Mouse (Mus musculus): Measurements from ENCODE around the gene Acap2. TPM values are rescaled to one million over a fixed set of nuclear protein-coding genes. Genes with fewer than 3 reads are reported as not detected.
A peak's percentile ranks its signal among the peaks of the same experiment; 100 is the strongest.

Acap2 gene
- polyA plus RNA-seq, 1 experiment from 2014 or later = 39.6 TPM

DNA sequence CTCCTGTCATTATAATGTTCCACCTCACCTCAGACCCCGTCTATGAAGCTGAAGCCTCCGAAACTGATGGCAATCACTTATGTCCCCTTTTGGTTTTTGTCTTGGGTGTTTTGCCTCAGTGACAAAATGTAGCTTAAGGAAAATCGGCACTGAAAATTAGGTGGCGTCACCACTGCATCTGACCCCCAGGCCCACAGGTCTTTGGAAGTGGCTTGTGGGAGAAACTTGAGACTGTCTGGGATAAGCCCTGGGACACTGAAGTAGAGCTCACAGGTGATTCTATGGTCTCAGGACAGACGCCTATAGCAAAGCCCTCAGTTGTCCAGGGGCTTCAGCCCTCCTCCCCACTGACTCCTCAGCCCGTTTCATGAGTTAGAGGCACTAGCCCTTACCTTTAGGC, 129.3 kb downstream of the Acap2 start:
- 97% methylated on average over 6 of the region's 6 CpGs for WGBS (ENCODE audit: missing documents)
- Histone ChIP-seq H3K79me2 (ENCODE audit: inconsistent target) (no peaks in the 10 kb centered on the region; the same call in 1 of the 2 replicates), H3K36me3 (ENCODE audit: inconsistent target) (no peaks in the 10 kb centered on the region), H3K27ac (no peak overlapping the region), H3K4me3 (ENCODE audit: inconsistent target) (no peak overlapping the region)

DNA sequence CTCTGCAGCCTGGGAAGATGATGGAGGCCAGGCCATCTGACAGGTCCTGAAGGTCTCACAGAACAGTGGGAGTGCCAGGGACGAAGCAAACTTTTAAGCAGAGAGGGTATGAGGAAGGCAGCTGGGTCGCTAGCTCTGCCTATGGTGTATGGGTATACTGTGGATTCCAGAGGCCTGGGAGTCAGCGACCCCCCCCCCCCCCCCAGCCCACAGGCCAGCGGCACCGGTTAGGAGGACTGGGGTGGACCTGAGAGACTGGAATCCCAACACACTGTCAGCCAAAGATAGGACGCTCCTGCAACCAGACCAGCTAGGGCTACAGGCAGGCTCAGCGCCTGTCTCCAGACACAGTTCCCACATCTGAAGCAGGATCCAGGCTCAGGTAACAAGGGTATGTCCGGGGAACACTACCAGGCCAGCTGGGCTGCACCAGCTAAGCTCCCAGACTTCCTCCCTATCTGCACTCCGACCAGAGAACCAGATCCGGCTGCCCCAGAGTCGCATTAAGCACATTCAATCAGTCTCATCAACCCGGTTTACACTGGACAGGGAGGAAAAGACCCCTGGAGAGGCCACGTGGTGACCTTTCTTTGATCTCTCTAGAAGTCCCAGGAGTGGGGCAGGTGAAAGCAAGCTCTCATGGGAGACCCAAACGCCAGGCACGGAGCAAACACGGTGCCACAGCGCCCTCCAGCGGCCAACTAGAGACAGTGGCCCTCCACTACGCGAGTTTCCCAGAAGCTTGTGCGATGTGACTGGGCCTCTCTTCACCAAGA, 130.5 kb downstream of the Acap2 start:
- no peak overlapping the region for H3K4me3 ChIP-seq (ENCODE audit: inconsistent target)
- H3K79me2 ChIP-seq (ENCODE audit: inconsistent target) = no peaks in the 10 kb centered on the region; the same call in 1 of the 2 replicates
- WGBS (ENCODE audit: missing documents) = 22% methylated on average over 20 of the region's 21 CpGs
- H3K36me3 ChIP-seq (ENCODE audit: inconsistent target) = no peaks in the 10 kb centered on the region
- H3K27ac ChIP-seq = no peak overlapping the region

DNA sequence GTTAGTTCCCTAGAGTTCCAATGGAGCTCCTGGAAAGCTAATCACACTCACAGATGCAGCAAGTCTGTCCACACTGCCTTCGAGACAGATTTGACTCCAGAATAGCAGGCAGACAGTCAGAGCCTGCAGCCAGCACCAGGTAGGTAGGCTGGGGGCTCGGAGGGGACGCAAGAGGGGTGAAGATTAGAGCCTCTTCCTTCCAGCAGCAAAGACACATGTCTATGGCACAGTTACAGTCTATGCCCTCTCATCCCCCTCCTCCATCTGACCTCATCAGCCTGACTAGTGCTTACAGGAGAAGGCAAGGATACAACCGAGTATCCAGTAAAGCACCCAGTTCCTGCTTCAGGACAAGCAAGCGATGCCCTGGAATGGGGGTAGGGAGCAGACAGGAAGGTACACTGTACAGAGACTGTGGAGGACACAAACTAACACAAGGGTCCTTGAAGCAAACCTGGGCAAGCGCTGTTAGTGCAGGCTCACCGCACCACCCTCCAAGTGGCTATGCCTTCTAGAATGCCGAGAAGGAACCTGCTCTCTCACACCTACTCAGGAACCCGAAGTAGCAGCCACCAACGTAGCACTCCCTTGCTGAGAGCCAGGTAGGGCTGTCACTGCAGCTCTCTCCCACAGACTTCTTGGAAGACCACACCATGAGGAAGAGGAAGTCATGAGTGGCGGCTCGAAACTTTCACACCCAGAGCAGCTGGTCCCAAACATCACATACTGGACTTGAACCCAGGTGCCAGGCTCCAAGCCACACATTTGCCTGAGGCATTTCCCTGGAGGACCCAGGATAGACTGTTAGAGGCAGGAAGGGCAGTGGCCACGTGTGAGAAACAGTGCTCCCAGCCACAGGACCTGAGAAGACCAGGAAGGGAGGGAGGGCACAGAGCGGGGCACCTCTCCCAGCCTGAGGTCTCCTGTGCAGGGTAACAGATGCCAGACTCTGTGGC, 131.6 kb downstream of the Acap2 start:
- Histone ChIP-seq H3K27ac (no peak overlapping the region), H3K36me3 (ENCODE audit: inconsistent target) (no peaks in the 10 kb centered on the region), H3K79me2 (ENCODE audit: inconsistent target) (no peaks in the 10 kb centered on the region; the same call in 1 of the 2 replicates), H3K4me3 (ENCODE audit: inconsistent target) (no peak overlapping the region)
- 64% methylated on average over 14 of the region's 14 CpGs for WGBS (ENCODE audit: missing documents)

GRCm38 (mm10) chr16:31068280-31068679, 132.8 kb downstream of the Acap2 start:
- peak overlapping the region; percentile 86 for H3K27ac ChIP-seq
- H3K79me2 ChIP-seq (ENCODE audit: inconsistent target) = no peaks in the 10 kb centered on the region; the same call in 1 of the 2 replicates
- no peaks in the 10 kb centered on the region for H3K36me3 ChIP-seq (ENCODE audit: inconsistent target)
- 79% methylated on average over 6 of the region's 7 CpGs for WGBS (ENCODE audit: missing documents)
- H3K4me3 ChIP-seq (ENCODE audit: inconsistent target) = no peak overlapping the region

DNA sequence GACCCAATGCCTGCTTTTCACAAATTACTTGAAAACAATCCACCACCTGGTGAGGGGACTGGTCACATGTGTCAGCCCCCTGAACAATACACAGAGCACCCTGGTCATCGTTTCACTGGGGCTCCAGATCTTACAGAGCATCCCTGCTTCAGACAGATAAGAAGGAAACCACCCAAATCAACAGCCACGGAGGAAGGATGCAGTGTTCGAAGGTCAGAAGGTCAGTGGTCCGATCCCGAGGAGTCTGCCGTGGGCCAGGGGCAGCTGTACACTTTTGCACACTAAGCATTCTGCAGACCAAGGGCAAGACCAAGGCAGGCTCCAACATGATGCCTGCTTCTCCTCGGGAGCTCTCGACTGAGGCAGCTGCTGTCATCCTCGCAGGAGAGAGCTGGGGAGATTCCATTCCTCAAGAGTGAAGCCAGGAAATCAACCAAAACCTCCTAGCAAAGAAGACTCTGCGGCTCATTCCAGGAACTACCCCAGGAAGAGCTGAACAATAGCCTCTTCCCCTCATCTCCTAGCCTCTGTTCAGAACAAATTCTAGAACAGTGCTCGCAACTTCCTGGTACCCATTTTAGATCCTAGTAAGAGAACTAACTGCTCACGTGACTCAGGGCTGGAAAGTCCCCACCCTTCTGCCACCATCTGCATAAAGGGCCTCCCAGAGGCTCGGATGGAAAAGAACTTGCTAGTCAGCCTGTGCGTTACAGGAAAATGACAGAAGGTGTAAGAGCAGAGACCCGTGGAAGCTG, 134.5 kb downstream of the Acap2 start:
- Histone ChIP-seq H3K79me2 (ENCODE audit: inconsistent target) (no peaks in the 10 kb centered on the region; the same call in 1 of the 2 replicates), H3K27ac (peak overlapping the region; percentile 86), H3K36me3 (ENCODE audit: inconsistent target) (no peaks in the 10 kb centered on the region), H3K4me3 (ENCODE audit: inconsistent target) (no peak overlapping the region)
- 16% methylated on average over 15 of the region's 15 CpGs for WGBS (ENCODE audit: missing documents)

DNA sequence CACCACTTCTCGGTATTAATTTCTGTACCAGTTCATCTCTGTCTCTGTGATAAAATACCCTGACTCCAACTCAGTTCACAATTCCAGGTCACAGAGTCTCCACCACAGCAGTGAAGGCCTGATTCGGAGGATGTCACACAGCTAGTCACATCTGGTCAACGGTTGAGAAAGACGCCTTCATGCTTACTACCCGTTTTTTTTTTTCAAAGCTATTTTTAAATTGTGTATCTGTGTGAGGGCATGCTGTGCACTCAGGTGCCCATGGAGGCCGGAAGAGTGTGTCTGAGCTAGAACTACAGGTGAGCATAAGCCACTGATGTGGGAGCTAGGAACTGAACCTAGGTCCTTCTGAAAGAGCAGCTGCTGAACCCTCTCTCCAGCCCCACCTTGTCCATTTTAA, 136.3 kb downstream of the Acap2 start:
- Histone ChIP-seq H3K36me3 (ENCODE audit: inconsistent target) (no peaks in the 10 kb centered on the region), H3K79me2 (ENCODE audit: inconsistent target) (no peaks in the 10 kb centered on the region; the same call in 1 of the 2 replicates), H3K27ac (no peak overlapping the region), H3K4me3 (ENCODE audit: inconsistent target) (no peak overlapping the region)
- WGBS (ENCODE audit: missing documents) = 60% methylated on average over 6 of the region's 6 CpGs

- WGBS (ENCODE audit: missing documents) = 91% methylated on average over 3 of the region's 3 CpGs
- Histone ChIP-seq H3K27ac (no peak overlapping the region), H3K79me2 (ENCODE audit: inconsistent target) (no peaks in the 10 kb centered on the region; the same call in 1 of the 2 replicates), H3K4me3 (ENCODE audit: inconsistent target) (no peak overlapping the region), H3K36me3 (ENCODE audit: inconsistent target) (no peaks in the 10 kb centered on the region)
Measured at GRCm38 (mm10) chr16:31062918-31063317, 138.1 kb downstream of the Acap2 start.

DNA sequence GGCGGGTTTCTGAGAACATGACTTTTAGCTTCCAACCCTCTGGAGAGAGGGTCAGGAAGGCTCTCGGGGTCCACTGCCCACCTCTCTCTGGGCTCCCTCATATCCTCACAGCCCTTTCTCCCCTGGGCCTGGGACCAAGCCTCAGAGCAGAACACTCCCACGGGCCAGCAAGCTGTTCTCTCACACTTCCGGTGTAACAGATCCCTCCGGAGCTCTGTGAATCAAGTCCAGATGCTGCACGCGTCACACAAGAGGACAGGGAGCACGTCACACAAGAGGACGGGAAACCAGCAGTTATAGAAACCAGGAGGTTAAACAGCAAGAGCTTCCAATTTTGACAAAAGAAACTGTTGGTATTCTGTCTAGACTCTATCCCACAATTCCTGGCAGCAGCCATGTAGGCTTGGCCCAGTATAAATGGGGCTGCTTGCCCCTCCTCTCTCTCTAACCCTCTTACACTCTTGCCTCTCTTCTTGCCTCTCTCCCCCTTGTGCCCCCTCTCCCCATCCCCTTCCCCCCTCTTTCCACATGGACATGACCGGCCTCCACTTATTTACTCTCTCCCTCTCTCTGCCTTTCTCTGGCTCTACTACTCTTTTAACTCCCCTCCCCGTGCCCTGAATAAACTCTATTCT, 139.7 kb downstream of the Acap2 start:
- no peak overlapping the region for H3K4me3 ChIP-seq (ENCODE audit: inconsistent target)
- no peaks in the 10 kb centered on the region; the same call in 1 of the 2 replicates for H3K79me2 ChIP-seq (ENCODE audit: inconsistent target)
- H3K27ac ChIP-seq = no peak overlapping the region
- WGBS (ENCODE audit: missing documents) = 86% methylated on average over 9 of the region's 11 CpGs
- H3K36me3 ChIP-seq (ENCODE audit: inconsistent target) = no peaks in the 10 kb centered on the region

DNA sequence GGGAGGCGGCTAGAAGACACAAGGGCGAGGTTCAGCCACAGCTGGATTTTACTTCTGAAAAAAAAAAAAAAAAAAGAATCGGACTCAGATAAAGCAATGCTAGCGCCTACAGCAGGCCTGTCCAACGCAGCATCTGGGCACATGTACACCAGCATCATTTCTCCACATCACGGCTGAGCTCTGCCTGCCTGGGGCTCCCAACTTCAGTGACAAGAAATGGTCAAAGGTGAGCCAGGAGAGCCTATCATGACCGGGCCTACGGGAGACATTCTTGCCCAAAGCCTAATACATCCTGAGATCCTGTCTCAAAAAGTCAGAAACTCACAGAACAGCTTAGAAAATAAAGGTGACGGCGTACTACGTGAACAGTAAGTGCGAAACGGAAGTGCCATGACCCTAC, 140.3 kb downstream of the Acap2 start:
- 98% methylated on average over 12 of the region's 13 CpGs for WGBS (ENCODE audit: missing documents)
- no peak overlapping the region for H3K4me3 ChIP-seq (ENCODE audit: inconsistent target)
- H3K36me3 ChIP-seq (ENCODE audit: inconsistent target) = no peaks in the 10 kb centered on the region
- H3K27ac ChIP-seq = no peak overlapping the region
- no peaks in the 10 kb centered on the region; the same call in 1 of the 2 replicates for H3K79me2 ChIP-seq (ENCODE audit: inconsistent target)

GRCm38 (mm10) chr16:31060226-31060625, 140.8 kb downstream of the Acap2 start:
- Histone ChIP-seq H3K4me3 (ENCODE audit: inconsistent target) (no peak overlapping the region), H3K36me3 (ENCODE audit: inconsistent target) (no peaks in the 10 kb centered on the region), H3K79me2 (ENCODE audit: inconsistent target) (no peaks in the 10 kb centered on the region; the same call in 1 of the 2 replicates), H3K27ac (no peak overlapping the region)
- WGBS (ENCODE audit: missing documents) = 95% methylated on average over 3 of the region's 3 CpGs

DNA sequence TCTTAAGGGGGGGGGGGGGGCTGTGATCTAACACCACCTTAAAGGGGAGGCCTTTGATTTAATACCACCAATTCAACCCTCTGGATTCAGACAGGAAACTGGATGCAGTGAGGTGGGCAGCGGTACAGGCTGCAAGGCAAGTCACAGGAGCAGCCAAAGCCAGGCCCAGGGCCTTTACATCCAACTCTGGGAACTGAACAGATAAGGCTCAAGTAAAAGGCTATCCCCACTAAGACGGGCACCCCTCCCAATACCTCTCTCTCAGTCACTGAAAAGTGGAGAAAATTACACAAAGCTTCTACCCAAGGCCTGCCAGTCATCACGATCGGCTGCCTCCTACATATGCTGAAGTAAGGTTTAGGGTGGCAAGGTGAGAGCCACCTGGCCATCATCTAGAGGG, 141.3 kb downstream of the Acap2 start:
- H3K79me2 ChIP-seq (ENCODE audit: inconsistent target) = no peaks in the 10 kb centered on the region; the same call in 1 of the 2 replicates
- H3K27ac ChIP-seq = no peak overlapping the region
- H3K36me3 ChIP-seq (ENCODE audit: inconsistent target) = no peaks in the 10 kb centered on the region
- WGBS (ENCODE audit: missing documents) = 96% methylated on average over 4 of the region's 4 CpGs
- no peak overlapping the region for H3K4me3 ChIP-seq (ENCODE audit: inconsistent target)

DNA sequence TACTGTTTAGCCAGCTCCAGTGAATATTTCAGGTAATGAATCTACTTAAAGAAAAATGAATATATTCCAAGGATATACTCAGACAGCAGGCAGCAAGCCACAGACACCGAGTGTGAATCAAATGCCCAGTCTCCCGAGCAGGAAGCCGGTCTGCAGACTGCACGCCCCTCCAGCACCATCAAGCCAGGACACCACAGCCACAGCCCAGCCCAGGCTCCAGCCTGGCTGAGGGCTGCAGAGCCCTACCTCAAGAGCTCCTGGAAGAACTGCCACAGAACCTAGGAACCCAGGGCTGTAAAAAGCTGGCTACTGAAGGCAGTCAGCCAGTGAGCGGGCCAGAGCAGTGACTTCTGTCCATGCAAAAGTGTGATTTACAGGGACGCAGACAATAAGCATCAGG, 148.2 kb downstream of the Acap2 start:
- Histone ChIP-seq H3K4me3 (ENCODE audit: inconsistent target) (no peak overlapping the region), H3K79me2 (ENCODE audit: inconsistent target) (no peaks in the 10 kb centered on the region), H3K27ac (no peak overlapping the region), H3K36me3 (ENCODE audit: inconsistent target) (no peaks in the 10 kb centered on the region)
- 82% methylated on average over 6 of the region's 6 CpGs for WGBS (ENCODE audit: missing documents)

GRCm38 (mm10) chr16:31052177-31052726, 148.8 kb downstream of the Acap2 start:
- H3K27ac ChIP-seq = no peak overlapping the region
- no peaks in the 10 kb centered on the region for H3K79me2 ChIP-seq (ENCODE audit: inconsistent target)
- 86% methylated on average over 7 of the region's 7 CpGs for WGBS (ENCODE audit: missing documents)
- H3K36me3 ChIP-seq (ENCODE audit: inconsistent target) = no peaks in the 10 kb centered on the region
- H3K4me3 ChIP-seq (ENCODE audit: inconsistent target) = no peak overlapping the region

DNA sequence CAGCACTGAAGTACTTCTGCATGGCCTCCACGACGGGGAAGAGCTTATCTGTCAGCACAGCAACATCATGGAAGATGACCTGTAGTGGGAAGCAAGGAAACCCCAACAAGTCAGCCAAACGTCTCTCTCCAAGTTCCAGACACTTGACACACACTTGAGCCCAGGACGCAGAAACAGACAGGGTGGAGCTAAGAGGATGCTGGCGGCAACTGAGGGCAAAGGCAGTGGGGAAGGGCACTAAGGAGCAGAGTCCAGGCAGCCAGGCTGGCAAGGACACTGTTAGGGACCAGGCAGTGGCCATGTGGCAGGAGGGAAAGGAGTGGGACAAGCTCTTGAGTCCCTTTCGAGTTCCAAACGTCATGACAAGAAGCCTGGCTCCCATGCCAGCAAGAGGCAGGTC, 150.3 kb downstream of the Acap2 start:
- Histone ChIP-seq H3K79me2 (ENCODE audit: inconsistent target) (no peaks in the 10 kb centered on the region), H3K27ac (no peak overlapping the region), H3K4me3 (ENCODE audit: inconsistent target) (no peak overlapping the region), H3K36me3 (ENCODE audit: inconsistent target) (no peaks in the 10 kb centered on the region)
- WGBS (ENCODE audit: missing documents) = 86% methylated on average over 7 of the region's 7 CpGs

Data from macrophage (primary cell).